In the genomic region with DNA sequence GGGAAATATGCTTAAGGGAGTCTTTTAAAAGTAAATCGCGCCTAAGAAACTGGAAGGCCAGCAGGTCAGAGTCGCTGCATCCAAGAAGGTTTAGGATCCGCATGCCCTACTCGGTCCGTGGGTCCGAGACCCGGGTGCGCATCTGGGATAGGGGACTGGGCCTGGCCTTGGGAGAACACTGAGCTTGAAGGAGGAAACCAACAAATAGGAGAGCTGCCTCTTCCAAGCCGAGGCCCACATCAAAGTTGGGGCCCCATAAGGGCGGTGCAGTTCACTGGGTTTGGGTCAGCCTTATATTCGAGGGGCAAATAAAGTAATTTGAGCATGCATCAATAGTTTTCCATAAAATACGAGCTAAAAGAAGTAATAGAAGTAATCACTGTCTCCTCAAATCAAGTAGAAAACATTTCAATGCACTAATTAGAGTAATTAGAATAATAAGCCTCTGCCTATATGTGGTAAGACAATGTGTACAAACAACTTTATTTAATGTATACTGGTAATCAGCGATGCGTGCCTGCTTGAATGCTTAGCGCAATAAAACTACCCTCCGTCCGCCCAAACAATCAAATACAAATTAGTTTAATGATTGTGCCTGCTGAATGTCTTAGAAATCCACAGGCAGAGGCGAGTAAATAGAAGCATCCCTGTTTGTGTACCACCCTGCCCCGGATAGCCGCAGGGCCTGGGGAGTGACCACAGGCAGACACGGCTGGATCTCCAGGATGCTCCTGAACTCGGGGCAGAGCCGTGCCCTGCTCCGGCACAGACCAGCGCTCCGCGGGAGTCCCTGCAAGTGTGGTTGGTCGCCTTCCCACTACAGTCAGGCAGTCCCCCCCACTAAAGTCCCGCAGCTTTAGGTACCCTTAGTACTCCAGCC, we compare ENCODE assay signal across 11 mouse cellular contexts. TPM values are rescaled to one million over a fixed set of nuclear protein-coding genes. Genes with fewer than 3 reads are reported as not detected.
A peak's percentile ranks its signal among the peaks of the same experiment; 100 is the strongest.
DNase-seq lines count a peak whose midpoint lies in the region; ATAC-seq and TF ChIP-seq lines count a peak whose summit lies in the region.
"Had no signal": no experiment of that assay in that cellular context is flagged by ENCODE, and none has a peak within 500 bp of the region (broad histone marks: within the 10 kb centered on the region; RNA-seq: fewer than 3 reads in every experiment).

No protein-coding gene starts in this region.

- H3K4me2 ChIP-seq in forebrain, embryonic 13.5 days, result peak overlapping the region; percentile 69

- WGBS in forebrain, embryonic 13.5 days, result 1% methylated on average over 30 of the region's 30 CpGs
- 5% methylated on average over 30 of the region's 30 CpGs for WGBS in lung, adult 2 months

- peak overlapping the region; percentile 83 for H3K27ac ChIP-seq in layer of hippocampus, adult 2 months
- peak overlapping the region; percentile 79 for H3K27ac ChIP-seq in forebrain, embryonic 13.5 days

- peaks cover 44% of the 10 kb centered on the region for H3K4me1 ChIP-seq in forebrain, embryonic 13.5 days
- no peaks in the 10 kb centered on the region for H3K4me1 ChIP-seq in lung, adult 2 months (ENCODE audit: control insufficient read depth, insufficient read depth, low read length)

- TF ChIP-seq POLR2A in lung, adult 2 months (IDR thresholded peaks at IDR 0.05; ENCODE audit: borderline replicate concordance, extremely low read depth, low read depth, low read length), result no peak

- peak overlapping the region; percentile 52 for H3K4me3 ChIP-seq in layer of hippocampus, adult 2 months
- H3K4me3 ChIP-seq in forebrain, embryonic 13.5 days, result peak overlapping the region; percentile 36
- H3K4me3 ChIP-seq in lung, adult 2 months (replicated peaks; ENCODE audit: extremely low read depth, low read depth, low read length), result no peak overlapping the region

- no peak for TF ChIP-seq CTCF in layer of hippocampus, adult 2 months (conservative IDR thresholded peaks at IDR 0.05)
- TF ChIP-seq CTCF in lung, adult 2 months (IDR thresholded peaks at IDR 0.05; ENCODE audit: insufficient read depth, low read length), result no peak

- peaks cover 25% of the 10 kb centered on the region for H3K27me3 ChIP-seq in forebrain, embryonic 13.5 days

- no peaks in the 10 kb centered on the region for H3K36me3 ChIP-seq in forebrain, embryonic 13.5 days (ENCODE audit: poor library complexity, severe bottlenecking)

- H3K9ac ChIP-seq in forebrain, embryonic 13.5 days, result peak overlapping the region; percentile 57
- H3K9ac ChIP-seq: lung, embryonic 14.5 days had no signal

- DNase-seq in layer of hippocampus, adult 2 months (ENCODE audit: low spot score in 2 of 2), result no peak
- DNase-seq in layer of hippocampus, adult 8-10 months (ENCODE audit: low spot score in 2 of 2), result no peak
- peak; percentile 59 for DNase-seq in mesoderm, embryonic 11.5 days (ENCODE audit: low read depth, low spot score)
- peak; percentile 76 for DNase-seq in retina, postnatal 1 day
- no peak for DNase-seq in lung, adult 2 months
- DNase-seq in spleen, adult 12 weeks (ENCODE audit: low spot score), result no peak
- DNase-seq in urinary bladder, adult 18-20 months (ENCODE audit: low spot score in 2 of 2), result no peak
- DNase-seq: heart, postnatal 14 days; lung, embryonic 14.5 days had no signal

- H3K9me3 ChIP-seq in forebrain, embryonic 13.5 days (replicated peaks), result no peaks in the 10 kb centered on the region

- ATAC-seq in forebrain, embryonic 13.5 days, result peak; percentile 52

RNA-seq across cellular contexts. Expression of a gene that starts 9.4 kb away (rescaled TPM):
- 1 to 10 TPM; 9.6 to 10.0 TPM for total RNA-seq in layer of hippocampus, adult 2 months (2021)
- 10 to 100 TPM in 2 of 4 experiments, 1 to 10 TPM in 2; 9.0 to 10.6 (median 10.0) TPM for total RNA-seq in layer of hippocampus, adult 8-10 months (2022)
- polyA plus RNA-seq in forebrain, embryonic 13.5 days (2015; fragmentation: Nextera tagmentation; extraction: Ambion mirVana), result 38.3 and 44.0 TPM in 2 replicates
- polyA plus RNA-seq in lung, adult 2 months (2012; rRNA removed), result 0.01 TPM in 1 of 2 replicates, not detected in the other
- total RNA-seq: heart, postnatal 14 days had no signal
- polyA plus RNA-seq: lung, embryonic 14.5 days; stomach, embryonic 14.5 days had no signal

Comparison
In these comparisons a context has a peak if more than half of its experiments do, and no peak if none do; other contexts are left out.
1. DNase-seq: peak in mesoderm, embryonic 11.5 days (single experiment) and retina, postnatal 1 day (single experiment); none in layer of hippocampus, adult 2 months (0 of 2), layer of hippocampus, adult 8-10 months (0 of 2), lung, adult 2 months (single experiment), spleen, adult 12 weeks (single experiment) and urinary bladder, adult 18-20 months (0 of 2).